Mouse (Mus musculus) bone marrow macrophage, adult 2 months (primary cell): ENCODE data around the gene Ubash3b.

Experiments
- CTCF ChIP-seq: IDR thresholded peaks from 2 replicates; pipeline ENCODE4 v1.5.1; 2012; ENCODE audit warnings: low read depth, mild to moderate bottlenecking, low read length, moderate library complexity
- POLR2A ChIP-seq: IDR thresholded peaks from 2 replicates; pipeline ENCODE4 v1.6.1; 2012; ENCODE audit warnings: mild to moderate bottlenecking, low read depth, low read length, borderline replicate concordance

GRCm38 (mm10) chr9:40964418-40964714 is 197.1 kb downstream of the Ubash3b start:
- TF ChIP-seq CTCF (no peak), POLR2A (no peak)
